Mouse (Mus musculus) neural tube, embryonic 15.5 days (tissue): Measurements from ENCODE around the gene Qpct. TPM values are rescaled to one million over a fixed set of nuclear protein-coding genes. Genes with fewer than 3 reads are reported as not detected.
A peak's percentile ranks its signal among the peaks of the same experiment; 100 is the strongest.

ENCODE experiments used
- ATAC-seq: fragments of 200-750 bp; cut with Nextera tagmentation; 2 replicates; pipeline ENCODE4 v1.8.0; 2017; ENCODE audit warnings: mild to moderate bottlenecking, moderate TSS enrichment, moderate library complexity; ENCODE audit not compliant: low FRiP score
- H3K27ac ChIP-seq: fragments of 300-500 bp; sonication (generic); replicated peaks from 2 replicates; pipeline ENCODE4 v1.5.1; 2015; ENCODE audit warnings: mild to moderate bottlenecking, inconsistent platforms
- H3K27me3 ChIP-seq: fragments of 300-500 bp; sonication (generic); replicated peaks from 2 replicates; pipeline ENCODE4 v1.6.1; 2015; ENCODE audit warnings: inconsistent platforms
- H3K36me3 ChIP-seq: fragments of 300-500 bp; sonication (generic); 2 replicates; pipeline ENCODE4 v1.6.1; 2015; ENCODE audit warnings: inconsistent platforms
- H3K4me1 ChIP-seq: fragments of 300-500 bp; sonication (generic); 2 replicates; pipeline ENCODE4 v1.6.1; 2015; ENCODE audit warnings: inconsistent platforms
- H3K4me2 ChIP-seq: fragments of 300-500 bp; sonication (generic); 2 replicates; pipeline ENCODE4 v1.6.1; 2015; ENCODE audit warnings: inconsistent platforms, mild to moderate bottlenecking, moderate library complexity
- H3K4me3 ChIP-seq: fragments of 300-500 bp; sonication (generic); replicated peaks from 2 replicates; pipeline ENCODE4 v1.5.1; 2015; ENCODE audit warnings: mild to moderate bottlenecking, inconsistent platforms
- H3K9ac ChIP-seq: fragments of 300-500 bp; sonication (generic); replicated peaks from 2 replicates; pipeline ENCODE4 v1.6.1; 2015; ENCODE audit warnings: mild to moderate bottlenecking, inconsistent platforms
- H3K9me3 ChIP-seq: fragments of 300-500 bp; sonication (generic); replicated peaks from 2 replicates; pipeline ENCODE4 v1.6.1; 2016; ENCODE audit warnings: inconsistent platforms
- WGBS: fragments of 180-500 bp; shearing (Covaris S2); methylation state at CpG from one replicate; pipeline ENCODE4 v1.1.7; 2015; ENCODE audit warnings: mixed read lengths; 5-methylcytosine and 5-hydroxymethylcytosine counted together
- polyA plus RNA-seq: library from polyadenylated mRNA; unstranded; fragments of >200 nt; fragmentation: Nextera tagmentation; extraction: Ambion mirVana; gene quantifications from 2 replicates; pipeline ENCODE4 v1.2.1, GENCODE M21; 2015

Qpct gene
- polyA plus RNA-seq, 1 experiment from 2014 or later: 24.5 TPM

DNA sequence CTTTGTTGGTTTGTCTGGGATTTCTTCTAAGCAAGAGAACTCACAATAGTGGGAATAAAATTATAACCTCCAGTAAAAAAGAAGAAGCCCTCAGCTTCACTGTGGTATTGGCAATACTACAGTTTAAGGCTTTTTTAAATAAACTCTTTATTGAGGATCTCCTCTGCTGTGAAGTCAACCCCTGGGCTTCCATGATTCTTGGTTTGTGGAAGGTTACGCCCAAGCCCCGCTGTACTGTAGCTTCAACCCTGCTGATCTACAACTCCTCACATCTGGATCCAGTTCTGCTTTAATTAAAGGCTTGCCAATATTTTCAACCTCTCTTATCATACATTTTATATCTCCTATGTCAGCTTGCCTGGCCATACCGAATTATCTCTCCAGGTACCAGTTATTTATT lies 68.6 kb downstream of the Qpct start:
- Histone ChIP-seq H3K9me3 (no peaks in the 10 kb centered on the region; the same call in 1 of the 2 replicates), H3K27me3 (no peaks in the 10 kb centered on the region), H3K4me2 (no peak overlapping the region), H3K4me1 (no peaks in the 10 kb centered on the region), H3K4me3 (no peak overlapping the region), H3K36me3 (no peaks in the 10 kb centered on the region), H3K9ac (no peak overlapping the region), H3K27ac (no peak overlapping the region)
- 88% methylated on average over 3 of the region's 3 CpGs for WGBS
- ATAC-seq: no peak

DNA sequence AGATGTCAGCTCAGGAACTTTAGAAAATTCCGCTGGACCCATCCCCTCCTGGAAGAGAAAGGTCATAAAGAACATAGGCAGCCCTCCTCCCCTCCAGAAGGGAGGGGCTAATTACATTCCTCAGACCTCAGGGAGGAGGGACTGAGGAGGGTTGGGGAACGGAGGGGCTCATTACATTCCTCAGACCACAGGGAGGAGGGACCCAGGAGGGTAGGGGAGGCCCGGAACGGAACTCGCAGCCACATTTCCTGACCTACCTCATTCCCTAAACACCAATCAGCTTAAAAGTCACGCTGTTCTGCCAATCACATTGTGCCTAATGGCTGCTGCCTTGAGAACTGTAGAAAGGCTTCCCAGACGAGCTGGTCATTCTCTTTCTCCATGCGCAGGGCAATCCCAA lies 82.0 kb downstream of the Qpct start:
- H3K9me3 ChIP-seq: no peaks in the 10 kb centered on the region
- no peaks in the 10 kb centered on the region for H3K4me1 ChIP-seq
- ATAC-seq: no peak
- H3K27me3 ChIP-seq: no peaks in the 10 kb centered on the region
- WGBS: 50% methylated on average over 7 of the region's 8 CpGs
- peak overlapping the region; percentile 11; the same call in 1 of the 2 replicates for H3K4me2 ChIP-seq
- H3K27ac ChIP-seq: no peak overlapping the region
- no peak overlapping the region for H3K4me3 ChIP-seq
- H3K36me3 ChIP-seq: no peaks in the 10 kb centered on the region
- no peak overlapping the region for H3K9ac ChIP-seq

DNA sequence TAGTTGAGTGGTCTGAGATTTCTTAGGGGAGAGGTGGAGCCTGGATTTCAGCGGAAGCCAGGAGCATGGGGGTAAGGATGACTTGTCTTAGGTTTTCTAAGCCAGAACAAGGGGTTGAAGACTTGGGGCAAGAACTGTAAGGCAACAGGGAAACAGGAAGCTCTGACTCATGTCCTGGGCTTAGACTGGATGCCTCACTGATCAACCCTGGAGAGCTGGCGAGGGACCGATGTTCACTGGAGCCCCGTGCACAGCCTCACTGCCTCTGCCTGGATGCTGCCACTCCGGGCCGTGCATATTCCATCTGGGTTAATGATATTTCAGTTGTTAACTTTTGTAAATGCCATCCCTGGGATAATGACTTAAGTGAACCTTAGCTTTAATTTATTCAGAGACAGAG lies 84.1 kb downstream of the Qpct start:
- WGBS: 88% methylated on average over 6 of the region's 6 CpGs
- H3K4me1 ChIP-seq: no peaks in the 10 kb centered on the region
- ATAC-seq: no peak

DNA sequence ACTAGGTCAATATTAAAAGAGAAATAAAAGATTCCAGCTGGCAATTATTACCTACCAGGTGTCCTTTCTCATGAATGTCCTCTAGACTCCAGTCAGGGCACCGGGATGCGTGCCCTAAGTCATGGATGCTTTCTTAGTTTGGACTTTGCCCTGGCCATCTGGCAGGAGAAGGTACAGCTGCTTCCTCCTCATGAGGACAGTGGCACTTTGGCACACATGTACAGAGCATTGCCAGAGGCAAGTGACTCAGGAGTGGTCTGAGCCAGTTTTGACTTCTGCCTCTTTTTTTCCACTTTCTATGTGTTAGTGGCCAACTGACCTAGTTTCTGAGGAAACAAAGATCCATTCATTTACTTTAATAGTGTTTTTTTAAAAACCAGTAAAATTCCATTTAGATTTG lies 84.7 kb downstream of the Qpct start:
- 84% methylated on average over 2 of the region's 2 CpGs for WGBS
- Histone ChIP-seq H3K36me3 (no peaks in the 10 kb centered on the region), H3K27ac (no peak overlapping the region), H3K9ac (no peak overlapping the region), H3K4me1 (no peaks in the 10 kb centered on the region), H3K4me3 (no peak overlapping the region), H3K4me2 (no peak overlapping the region), H3K27me3 (no peaks in the 10 kb centered on the region), H3K9me3 (no peaks in the 10 kb centered on the region)
- no peak for ATAC-seq

More for the DNA sequence above, 84.1 kb downstream of the Qpct start:
- H3K4me2 ChIP-seq: no peak overlapping the region
- no peaks in the 10 kb centered on the region for H3K9me3 ChIP-seq
- no peak overlapping the region for H3K9ac ChIP-seq
- no peak overlapping the region for H3K27ac ChIP-seq
- H3K27me3 ChIP-seq: no peaks in the 10 kb centered on the region
- no peak overlapping the region for H3K4me3 ChIP-seq
- H3K36me3 ChIP-seq: no peaks in the 10 kb centered on the region

Other genes with a start within 250 kb of the Qpct start
- 17.5 and 17.7 TPM in 2 replicates for gene Heatr5b, start 216.5 kb upstream of the Qpct start, polyA plus RNA-seq
- gene Gpatch11, start 216.3 kb upstream of the Qpct start, polyA plus RNA-seq: 61.3 and 67.3 TPM in 2 replicates
- gene Eif2ak2, start 169.3 kb upstream of the Qpct start, polyA plus RNA-seq: 3.6 and 6.0 TPM in 2 replicates
- 0.13 TPM in 1 of 2 replicates, not detected in the other for gene Sult6b1, start 144.9 kb upstream of the Qpct start, polyA plus RNA-seq
- 113 and 125 TPM in 2 replicates for gene Cebpzos, start 135.4 kb upstream of the Qpct start, polyA plus RNA-seq
- 38.7 and 46.5 TPM in 2 replicates for gene Cebpz, start 114.8 kb upstream of the Qpct start, polyA plus RNA-seq
- 67.0 and 68.2 TPM in 2 replicates for gene Ndufaf7, start 114.8 kb upstream of the Qpct start, polyA plus RNA-seq
- 9.4 and 14.5 TPM in 2 replicates for gene Prkd3, start 31.1 kb upstream of the Qpct start, polyA plus RNA-seq